Mouse (Mus musculus): Measurements from ENCODE around the gene Adipor2. TPM values are rescaled to one million over a fixed set of nuclear protein-coding genes. Genes with fewer than 3 reads are reported as not detected.
A peak's percentile ranks its signal among the peaks of the same experiment; 100 is the strongest.
"Not testable (repeated sequence)": the region's sequence is repeated elsewhere in the genome, so short reads cannot be mapped to it uniquely, and the experiment has no call there.

Adipor2 gene
- polyA plus RNA-seq, 1 experiment from 2014 or later: 45.4 TPM

GRCm38 (mm10) chr6:119445671-119446607 lies 28.4 kb upstream of the Adipor2 start:
- Histone ChIP-seq H3K4me1 (ENCODE audit: insufficient read depth, low read length) (peaks cover 13% of the 10 kb centered on the region), H3K4me3 (ENCODE audit: low read length) (no peak overlapping the region), H3K9ac (replicated peaks; ENCODE audit: low read length) (no peak overlapping the region), H3K4me2 (replicated peaks; ENCODE audit: low read depth, low read length) (no peak overlapping the region), H3K27me3 (ENCODE audit: insufficient read depth, low read length) (no peaks in the 10 kb centered on the region), H3K36me3 (ENCODE audit: insufficient read depth, low read length) (no peaks in the 10 kb centered on the region), H3K9me3 (ENCODE audit: low read length) (no peaks in the 10 kb centered on the region), H3K27ac (ENCODE audit: low read length) (no peak overlapping the region)
- ATAC-seq (ENCODE audit: low FRiP score, low TSS enrichment): no peak
- 54% methylated on average over 11 of the region's 11 CpGs for WGBS

- no peaks in the 10 kb centered on the region for H3K9me3 ChIP-seq (ENCODE audit: low read length)
- 55% methylated on average over 12 of the region's 12 CpGs for WGBS
- no peaks in the 10 kb centered on the region for H3K27me3 ChIP-seq (ENCODE audit: insufficient read depth, low read length)
- H3K27ac ChIP-seq (ENCODE audit: low read length): peak overlapping the region; percentile 41; the same call in 1 of the 2 replicates
- H3K4me1 ChIP-seq (ENCODE audit: insufficient read depth, low read length): peaks cover 8% of the 10 kb centered on the region
- ATAC-seq (ENCODE audit: low FRiP score, low TSS enrichment): peak; percentile 71
- no peak overlapping the region for H3K4me3 ChIP-seq (ENCODE audit: low read length)
- H3K36me3 ChIP-seq (ENCODE audit: insufficient read depth, low read length): no peaks in the 10 kb centered on the region
- H3K9ac ChIP-seq (replicated peaks; ENCODE audit: low read length): no peak overlapping the region
- H3K4me2 ChIP-seq (replicated peaks; ENCODE audit: low read depth, low read length): 0 out of 2 replicates have a peak overlapping the region, but pooled peaks have one; percentile 13
These were observed 26.5 kb upstream of the Adipor2 start for GRCm38 (mm10) chr6:119443742-119444645.

GRCm38 (mm10) chr6:119442729-119443128 lies 25.2 kb upstream of the Adipor2 start:
- not testable (repeated sequence) for H3K27ac ChIP-seq (ENCODE audit: low read length); H3K36me3 ChIP-seq (ENCODE audit: insufficient read depth, low read length); H3K9ac ChIP-seq (replicated peaks; ENCODE audit: low read length); H3K4me1 ChIP-seq (ENCODE audit: insufficient read depth, low read length); H3K4me3 ChIP-seq (ENCODE audit: low read length); H3K4me2 ChIP-seq (replicated peaks; ENCODE audit: low read depth, low read length); H3K27me3 ChIP-seq (ENCODE audit: insufficient read depth, low read length); ATAC-seq (ENCODE audit: low FRiP score, low TSS enrichment); H3K9me3 ChIP-seq (ENCODE audit: low read length)
- 87% methylated on average over 5 of the region's 5 CpGs for WGBS

- Histone ChIP-seq H3K4me3 (ENCODE audit: low read length) (no peak overlapping the region), H3K4me1 (ENCODE audit: insufficient read depth, low read length) (no peaks in the 10 kb centered on the region), H3K9me3 (ENCODE audit: low read length) (no peaks in the 10 kb centered on the region), H3K27me3 (ENCODE audit: insufficient read depth, low read length) (no peaks in the 10 kb centered on the region), H3K9ac (replicated peaks; ENCODE audit: low read length) (no peak overlapping the region), H3K36me3 (ENCODE audit: insufficient read depth, low read length) (no peaks in the 10 kb centered on the region), H3K4me2 (replicated peaks; ENCODE audit: low read depth, low read length) (no peak overlapping the region), H3K27ac (ENCODE audit: low read length) (no peak overlapping the region)
- ATAC-seq (ENCODE audit: low FRiP score, low TSS enrichment): peak; percentile 74
- 43% methylated on average over 8 of the region's 8 CpGs for WGBS
These were observed 20.6 kb upstream of the Adipor2 start for GRCm38 (mm10) chr6:119437894-119438761.

- no peaks in the 10 kb centered on the region for H3K9me3 ChIP-seq (ENCODE audit: low read length)
- no peaks in the 10 kb centered on the region for H3K36me3 ChIP-seq (ENCODE audit: insufficient read depth, low read length)
- WGBS: 93% methylated on average over 4 of the region's 4 CpGs
- no peaks in the 10 kb centered on the region for H3K4me1 ChIP-seq (ENCODE audit: insufficient read depth, low read length)
- no peak overlapping the region for H3K9ac ChIP-seq (replicated peaks; ENCODE audit: low read length)
- H3K4me2 ChIP-seq (replicated peaks; ENCODE audit: low read depth, low read length): no peak overlapping the region
- no peak overlapping the region for H3K4me3 ChIP-seq (ENCODE audit: low read length)
- H3K27ac ChIP-seq (ENCODE audit: low read length): no peak overlapping the region
- H3K27me3 ChIP-seq (ENCODE audit: insufficient read depth, low read length): no peaks in the 10 kb centered on the region
- ATAC-seq (ENCODE audit: low FRiP score, low TSS enrichment): no peak
These were observed 16.9 kb upstream of the Adipor2 start for GRCm38 (mm10) chr6:119434394-119434793.

GRCm38 (mm10) chr6:119431751-119432324 lies 14.3 kb upstream of the Adipor2 start:
- H3K27ac ChIP-seq (ENCODE audit: low read length): peak overlapping the region; percentile 70
- whole genome bisulfite sequencing: 57% methylated on average over 6 of the region's 6 CpGs
- H3K9me3 ChIP-seq (ENCODE audit: low read length): no peaks in the 10 kb centered on the region
- H3K27me3 ChIP-seq (ENCODE audit: insufficient read depth, low read length): no peaks in the 10 kb centered on the region
- no peaks in the 10 kb centered on the region for H3K36me3 ChIP-seq (ENCODE audit: insufficient read depth, low read length)
- no peak overlapping the region for H3K9ac ChIP-seq (replicated peaks; ENCODE audit: low read length)
- no peak overlapping the region for H3K4me2 ChIP-seq (replicated peaks; ENCODE audit: low read depth, low read length)
- H3K4me1 ChIP-seq (ENCODE audit: insufficient read depth, low read length): no peaks in the 10 kb centered on the region
- H3K4me3 ChIP-seq (ENCODE audit: low read length): no peak overlapping the region
- ATAC-seq (ENCODE audit: low FRiP score, low TSS enrichment): peak; percentile 71

GRCm38 (mm10) chr6:119430508-119430907 lies 13.0 kb upstream of the Adipor2 start:
- ATAC-seq (ENCODE audit: low FRiP score, low TSS enrichment): no peak
- Histone ChIP-seq H3K27ac (ENCODE audit: low read length) (no peak overlapping the region), H3K27me3 (ENCODE audit: insufficient read depth, low read length) (no peaks in the 10 kb centered on the region)

GRCm38 (mm10) chr6:119429311-119429710 lies 11.8 kb upstream of the Adipor2 start:
- H3K27me3 ChIP-seq (ENCODE audit: insufficient read depth, low read length): no peaks in the 10 kb centered on the region
- WGBS: 97% methylated on average over 13 of the region's 13 CpGs
- H3K9me3 ChIP-seq (ENCODE audit: low read length): no peaks in the 10 kb centered on the region
- no peak overlapping the region for H3K4me2 ChIP-seq (replicated peaks; ENCODE audit: low read depth, low read length)
- no peak overlapping the region for H3K27ac ChIP-seq (ENCODE audit: low read length)
- H3K4me1 ChIP-seq (ENCODE audit: insufficient read depth, low read length): no peaks in the 10 kb centered on the region
- no peaks in the 10 kb centered on the region for H3K36me3 ChIP-seq (ENCODE audit: insufficient read depth, low read length)
- H3K9ac ChIP-seq (replicated peaks; ENCODE audit: low read length): no peak overlapping the region
- ATAC-seq (ENCODE audit: low FRiP score, low TSS enrichment): no peak
- no peak overlapping the region for H3K4me3 ChIP-seq (ENCODE audit: low read length)

More at GRCm38 (mm10) chr6:119430508-119430907, 13.0 kb upstream of the Adipor2 start:
- no peak overlapping the region for H3K4me2 ChIP-seq (replicated peaks; ENCODE audit: low read depth, low read length)
- no peak overlapping the region for H3K9ac ChIP-seq (replicated peaks; ENCODE audit: low read length)
- H3K9me3 ChIP-seq (ENCODE audit: low read length): no peaks in the 10 kb centered on the region
- H3K4me1 ChIP-seq (ENCODE audit: insufficient read depth, low read length): no peaks in the 10 kb centered on the region
- no peak overlapping the region for H3K4me3 ChIP-seq (ENCODE audit: low read length)
- 53% methylated on average over 2 of the region's 2 CpGs for WGBS
- no peaks in the 10 kb centered on the region for H3K36me3 ChIP-seq (ENCODE audit: insufficient read depth, low read length)

GRCm38 (mm10) chr6:119428611-119429010 lies 11.1 kb upstream of the Adipor2 start:
- WGBS: 91% methylated on average over 3 of the region's 3 CpGs
- no peaks in the 10 kb centered on the region for H3K36me3 ChIP-seq (ENCODE audit: insufficient read depth, low read length)

More at GRCm38 (mm10) chr6:119428611-119429010, 11.1 kb upstream of the Adipor2 start:
- Histone ChIP-seq H3K9me3 (ENCODE audit: low read length) (no peaks in the 10 kb centered on the region), H3K9ac (replicated peaks; ENCODE audit: low read length) (no peak overlapping the region), H3K4me1 (ENCODE audit: insufficient read depth, low read length) (no peaks in the 10 kb centered on the region), H3K27ac (ENCODE audit: low read length) (no peak overlapping the region), H3K4me3 (ENCODE audit: low read length) (no peak overlapping the region), H3K27me3 (ENCODE audit: insufficient read depth, low read length) (no peaks in the 10 kb centered on the region), H3K4me2 (replicated peaks; ENCODE audit: low read depth, low read length) (no peak overlapping the region)
- ATAC-seq (ENCODE audit: low FRiP score, low TSS enrichment): no peak

Measured in kidney, embryonic 16.5 days (tissue).